Mouse (Mus musculus): ENCODE results near the gene Olfr638.
"Not testable (repeated sequence)": the region's sequence is repeated elsewhere in the genome, so short reads cannot be mapped to it uniquely, and the experiment has no call there.

Olfr638 gene

GRCm38 (mm10) chr7:103998446-103998845, at the start of gene Olfr638:
TSS of gene Olfr638 (plus strand) at chr7:103998746.
- no peak for DNase-seq

DNA sequence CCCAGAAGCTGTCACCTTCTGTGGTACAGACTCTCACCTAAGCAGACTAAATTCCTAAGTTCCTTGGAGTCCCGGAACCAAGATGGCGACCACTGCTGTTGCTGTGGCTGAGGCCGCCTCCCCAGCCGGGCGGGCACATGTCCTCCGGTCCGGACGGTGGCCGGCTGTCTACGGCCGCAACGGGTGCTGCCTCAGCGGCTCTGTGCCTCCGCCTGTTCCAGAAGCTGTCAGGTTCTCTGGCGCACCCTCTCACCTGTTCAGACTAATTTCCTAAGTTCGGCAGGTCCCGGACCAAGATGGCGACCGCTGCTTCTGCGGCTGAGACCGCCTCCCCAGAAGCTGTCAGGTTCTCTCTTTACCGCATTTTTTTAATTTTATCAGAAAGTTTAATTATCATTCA, 31.7 kb upstream of the Olfr638 start:
- DNase-seq, result not testable (repeated sequence)

DNA sequence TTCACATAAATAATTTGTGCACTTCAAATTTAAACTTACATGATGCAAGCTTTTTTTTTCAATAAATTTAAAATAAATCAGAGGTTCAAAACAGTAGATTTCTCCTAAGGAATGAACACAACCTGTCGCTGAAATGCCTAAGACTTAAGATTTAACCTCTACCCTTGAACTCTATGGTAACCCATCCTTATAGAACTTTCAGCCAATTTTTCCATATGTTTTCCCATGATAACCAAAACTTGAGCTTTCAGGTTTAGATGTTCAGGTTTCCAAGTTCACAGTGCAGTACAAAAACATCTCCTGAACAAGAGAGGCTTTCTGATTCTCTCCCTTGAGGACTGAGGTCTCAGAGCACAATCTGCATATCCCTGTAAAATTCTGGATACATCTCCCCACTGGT, 27.7 kb upstream of the Olfr638 start, which contains the start of gene Olfr635:
TSS of gene Olfr635 (plus strand) at position 301 of the 400 bp plus-strand sequence.
- no peak for DNase-seq

GRCm38 (mm10) chr7:103971782-103972181, 26.8 kb upstream of the Olfr638 start:
- DNase-seq, result no peak

- no peak for DNase-seq
Measured at GRCm38 (mm10) chr7:103999124-103999523, 578 bp downstream of the Olfr638 start.

DNA sequence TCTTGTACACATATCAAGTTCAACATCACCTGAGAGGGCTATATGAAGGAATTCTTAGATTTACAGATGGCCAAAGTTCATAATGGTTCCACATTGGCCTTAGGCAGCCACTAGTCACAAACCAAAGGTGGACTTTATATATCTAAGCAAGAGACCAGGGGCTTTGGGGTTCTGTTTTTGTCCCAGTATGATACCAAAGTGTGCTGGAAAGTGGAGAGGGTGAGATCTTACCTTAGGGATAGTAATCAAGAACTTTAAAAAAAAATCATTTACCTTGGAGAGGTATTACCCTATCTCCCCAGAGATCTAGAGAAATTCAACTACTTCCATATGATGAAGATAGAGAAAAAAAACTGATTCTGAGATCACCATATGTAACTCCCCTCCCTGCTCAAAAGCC, 18.7 kb downstream of the Olfr638 start, which contains the start of gene Olfr639:
TSS of gene Olfr639 (minus strand) at position 101 of the 400 bp plus-strand sequence.
- DNase-seq, result no peak

GRCm38 (mm10) chr7:104018953-104019352, 20.4 kb downstream of the Olfr638 start:
- DNase-seq, result no peak

DNA sequence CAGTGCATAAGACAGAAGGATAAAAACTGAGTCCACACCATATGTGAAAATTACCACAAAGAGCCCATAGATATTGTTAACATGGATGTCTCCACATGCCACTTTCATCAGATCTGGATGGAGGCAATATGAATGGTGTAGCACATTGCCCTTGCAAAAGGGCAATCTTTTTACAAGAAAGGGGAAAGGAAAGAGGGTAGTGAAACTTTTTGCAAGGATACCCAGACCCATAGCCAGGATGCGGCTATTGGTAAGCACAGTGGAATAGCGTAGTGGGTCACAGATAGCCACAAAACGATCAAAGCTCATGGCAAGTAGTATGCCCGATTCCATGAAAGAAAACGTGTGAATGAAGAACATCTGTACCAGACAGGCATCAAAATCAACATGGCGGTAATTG, 23.1 kb downstream of the Olfr638 start:
- DNase-seq, result no peak

GRCm38 (mm10) chr7:104025473-104025872, 26.9 kb downstream of the Olfr638 start, which contains the start of gene Olfr640:
TSS of gene Olfr640 (minus strand) at chr7:104025573.
- DNase-seq, result no peak

GRCm38 (mm10) chr7:104026978-104027377, 28.4 kb downstream of the Olfr638 start:
- no peak for DNase-seq

- DNase-seq, result no peak
Measured at GRCm38 (mm10) chr7:104035145-104035544, 36.6 kb downstream of the Olfr638 start, which contains the start of gene Olfr641. TSS of gene Olfr641 (plus strand) at chr7:104035445.

- DNase-seq, result no peak
Measured at GRCm38 (mm10) chr7:104050745-104051144, 52.2 kb downstream of the Olfr638 start.

DNA sequence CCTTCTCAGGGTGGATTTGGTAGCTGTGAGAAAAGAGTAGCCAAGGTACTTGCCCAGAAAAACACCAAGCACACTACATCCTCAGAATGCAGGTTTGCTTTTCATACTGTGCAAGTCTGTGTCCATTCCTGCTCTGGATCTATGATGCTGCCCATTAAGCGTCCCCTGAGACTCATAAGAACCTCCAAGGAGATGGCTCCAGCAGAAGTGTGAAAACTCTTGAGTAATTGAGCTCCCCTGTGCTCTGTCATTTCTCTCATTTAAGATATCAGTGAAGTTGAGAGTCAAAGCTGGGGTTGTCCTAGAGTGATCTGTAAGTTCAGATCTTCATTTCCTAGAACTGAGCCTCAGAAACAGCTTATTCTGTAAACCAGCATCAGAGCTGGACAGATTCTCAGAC, 54.0 kb downstream of the Olfr638 start, which contains the start of gene Olfr642:
TSS of gene Olfr642 (minus strand) at position 101 of the 400 bp plus-strand sequence.
- no peak for DNase-seq
